Mouse (Mus musculus): Measurements from ENCODE around the gene Sult6b1. TPM values are rescaled to one million over a fixed set of nuclear protein-coding genes. Genes with fewer than 3 reads are reported as not detected.

The Sult6b1 gene
- not detected for polyA plus RNA-seq (2015; fragmentation: Illumina TruSeq; extraction: RNeasy Lipid Tissue Mini Kit (QIAGEN cat#74804); ENCODE audit: insufficient read depth, low replicate concordance)

GRCm38 (mm10) chr17:78906892-78907291, at the start of gene Sult6b1:
TSS of gene Sult6b1 (minus strand) at chr17:78906992.

GRCm38 (mm10) chr17:78936466-78937228, 29.9 kb upstream of the Sult6b1 start, which contains the start of the genes Cebpz and Ndufaf7:
TSS of gene Cebpz (minus strand) at chr17:78937066.
TSS of gene Ndufaf7 (plus strand) at chr17:78937136.

GRCm38 (mm10) chr17:78916369-78916813, 9.6 kb upstream of the Sult6b1 start, which contains the start of gene Cebpzos:
TSS of gene Cebpzos (plus strand) at chr17:78916500.

GRCm38 (mm10) chr17:78882401-78883112, 24.2 kb downstream of the Sult6b1 start, which contains the start of gene Eif2ak2:
TSS of gene Eif2ak2 (minus strand) at chr17:78882573.

GRCm38 (mm10) chr17:78834856-78835835, 71.6 kb downstream of the Sult6b1 start, which contains the start of the genes Heatr5b and Gpatch11:
TSS of gene Heatr5b (minus strand) at chr17:78835364.
TSS of gene Gpatch11 (plus strand) at chr17:78835567.

Other genes starting within 250 kb of the Sult6b1 start
- gene Strn, start 169.8 kb downstream of the Sult6b1 start, polyA plus RNA-seq (2015; fragmentation: Illumina TruSeq; extraction: RNeasy Lipid Tissue Mini Kit (QIAGEN cat#74804); ENCODE audit: insufficient read depth, low replicate concordance), result 25.8 TPM
- 24.0 TPM for gene Heatr5b, start 71.6 kb downstream of the Sult6b1 start, polyA plus RNA-seq (2015; fragmentation: Illumina TruSeq; extraction: RNeasy Lipid Tissue Mini Kit (QIAGEN cat#74804); ENCODE audit: insufficient read depth, low replicate concordance)
- 63.4 TPM for gene Gpatch11, start 71.4 kb downstream of the Sult6b1 start, polyA plus RNA-seq (2015; fragmentation: Illumina TruSeq; extraction: RNeasy Lipid Tissue Mini Kit (QIAGEN cat#74804); ENCODE audit: insufficient read depth, low replicate concordance)
- 42.1 TPM for gene Eif2ak2, start 24.4 kb downstream of the Sult6b1 start, polyA plus RNA-seq (2015; fragmentation: Illumina TruSeq; extraction: RNeasy Lipid Tissue Mini Kit (QIAGEN cat#74804); ENCODE audit: insufficient read depth, low replicate concordance)
- gene Cebpzos, start 9.5 kb upstream of the Sult6b1 start, polyA plus RNA-seq (2015; fragmentation: Illumina TruSeq; extraction: RNeasy Lipid Tissue Mini Kit (QIAGEN cat#74804); ENCODE audit: insufficient read depth, low replicate concordance), result 36.9 TPM
- gene Cebpz, start 30.1 kb upstream of the Sult6b1 start, polyA plus RNA-seq (2015; fragmentation: Illumina TruSeq; extraction: RNeasy Lipid Tissue Mini Kit (QIAGEN cat#74804); ENCODE audit: insufficient read depth, low replicate concordance), result 77.3 TPM
- gene Ndufaf7, start 30.1 kb upstream of the Sult6b1 start, polyA plus RNA-seq (2015; fragmentation: Illumina TruSeq; extraction: RNeasy Lipid Tissue Mini Kit (QIAGEN cat#74804); ENCODE audit: insufficient read depth, low replicate concordance), result 40.1 TPM
- gene Prkd3, start 113.8 kb upstream of the Sult6b1 start, polyA plus RNA-seq (2015; fragmentation: Illumina TruSeq; extraction: RNeasy Lipid Tissue Mini Kit (QIAGEN cat#74804); ENCODE audit: insufficient read depth, low replicate concordance), result 47.0 TPM
- 3.3 TPM for gene Qpct, start 144.9 kb upstream of the Sult6b1 start, polyA plus RNA-seq (2015; fragmentation: Illumina TruSeq; extraction: RNeasy Lipid Tissue Mini Kit (QIAGEN cat#74804); ENCODE audit: insufficient read depth, low replicate concordance)

Data from spleen, adult 10 weeks (tissue).